Mouse (Mus musculus): ENCODE data around the gene Gm6377. TPM values are rescaled to one million over a fixed set of nuclear protein-coding genes. Genes with fewer than 3 reads are reported as not detected.

The Gm6377 gene
- polyA plus RNA-seq (2014; fragmentation: Nextera tagmentation; extraction: Ambion mirVana): 0.24 TPM in 1 of 2 replicates, not detected in the other

- Histone ChIP-seq H3K4me1 (ENCODE audit: control insufficient read depth in 2 of 2, insufficient read depth in 2 of 2, low read length in 2 of 2) (no peaks in the 10 kb centered on the region), H3K9me3 (ENCODE audit: control insufficient read depth, low read length) (no peaks in the 10 kb centered on the region), H3K9ac (ENCODE audit: low read length) (no peak within 1 kb of the TSS), H3K36me3 (ENCODE audit: control insufficient read depth, insufficient read depth, low read length) (no peaks in the 10 kb centered on the region), H3K4me3 (ENCODE audit: control insufficient read depth in 1 of 2, insufficient read depth in 1 of 2, low read depth in 1 of 2, low read length in 2 of 2) (no peak within 1 kb of the TSS), H3K27ac (replicated peaks in 1 of 2; ENCODE audit: control insufficient read depth in 1 of 2, insufficient read depth in 1 of 2, low read depth in 2 of 2, low read length in 2 of 2) (no peak within 1 kb of the TSS), H3K27me3 (ENCODE audit: control insufficient read depth, insufficient read depth, low read length) (no peaks in the 10 kb centered on the region), H3K4me2 (ENCODE audit: low read length) (no peak within 1 kb of the TSS)
- 58% methylated on average over 4 of the region's 4 CpGs for WGBS
- no peak for ATAC-seq (ENCODE audit: insufficient number of reproducible peaks, insufficient read depth, low FRiP score, low read depth)
Observed at GRCm38 (mm10) chrX:109196468-109196867, at the start of gene Gm6377. Gene Gm6377 (plus strand): TSS chrX:109196756.

GRCm38 (mm10) chrX:109147108-109147507, 49.4 kb upstream of the Gm6377 start:
- 86% methylated on average over 3 of the region's 3 CpGs for WGBS
- Histone ChIP-seq H3K27me3 (ENCODE audit: control insufficient read depth, insufficient read depth, low read length) (no peaks in the 10 kb centered on the region), H3K27ac (replicated peaks in 1 of 2; ENCODE audit: control insufficient read depth in 1 of 2, insufficient read depth in 1 of 2, low read depth in 2 of 2, low read length in 2 of 2) (no peak overlapping the region), H3K4me3 (ENCODE audit: control insufficient read depth in 1 of 2, insufficient read depth in 1 of 2, low read depth in 1 of 2, low read length in 2 of 2) (no peak overlapping the region), H3K4me2 (ENCODE audit: low read length) (no peak overlapping the region), H3K9ac (ENCODE audit: low read length) (no peak overlapping the region), H3K9me3 (ENCODE audit: control insufficient read depth, low read length) (no peaks in the 10 kb centered on the region), H3K36me3 (ENCODE audit: control insufficient read depth, insufficient read depth, low read length) (no peaks in the 10 kb centered on the region; the same call in 1 of the 2 replicates), H3K4me1 (ENCODE audit: control insufficient read depth in 2 of 2, insufficient read depth in 2 of 2, low read length in 2 of 2) (no peaks in the 10 kb centered on the region)
- ATAC-seq (ENCODE audit: insufficient number of reproducible peaks, insufficient read depth, low FRiP score, low read depth): no peak

- 85% methylated on average over 2 of the region's 2 CpGs for WGBS
- ATAC-seq (ENCODE audit: insufficient number of reproducible peaks, insufficient read depth, low FRiP score, low read depth): no peak
Observed at GRCm38 (mm10) chrX:109151228-109151627, 45.3 kb upstream of the Gm6377 start.

GRCm38 (mm10) chrX:109160326-109160725, 36.2 kb upstream of the Gm6377 start:
- ATAC-seq (ENCODE audit: insufficient number of reproducible peaks, insufficient read depth, low FRiP score, low read depth): no peak
- H3K27ac ChIP-seq (replicated peaks in 1 of 2; ENCODE audit: control insufficient read depth in 1 of 2, insufficient read depth in 1 of 2, low read depth in 2 of 2, low read length in 2 of 2): no peak overlapping the region
- H3K4me3 ChIP-seq (ENCODE audit: control insufficient read depth in 1 of 2, insufficient read depth in 1 of 2, low read depth in 1 of 2, low read length in 2 of 2): no peak overlapping the region
- no peak overlapping the region for H3K9ac ChIP-seq (ENCODE audit: low read length)
- no peaks in the 10 kb centered on the region for H3K36me3 ChIP-seq (ENCODE audit: control insufficient read depth, insufficient read depth, low read length)
- WGBS: 88% methylated on average over 1 of the region's 1 CpGs
- H3K4me2 ChIP-seq (ENCODE audit: low read length): no peak overlapping the region
- H3K27me3 ChIP-seq (ENCODE audit: control insufficient read depth, insufficient read depth, low read length): no peaks in the 10 kb centered on the region
- no peaks in the 10 kb centered on the region for H3K9me3 ChIP-seq (ENCODE audit: control insufficient read depth, low read length)
- no peaks in the 10 kb centered on the region for H3K4me1 ChIP-seq (ENCODE audit: control insufficient read depth in 2 of 2, insufficient read depth in 2 of 2, low read length in 2 of 2)

More at GRCm38 (mm10) chrX:109151228-109151627, 45.3 kb upstream of the Gm6377 start:
- Histone ChIP-seq H3K27ac (replicated peaks in 1 of 2; ENCODE audit: control insufficient read depth in 1 of 2, insufficient read depth in 1 of 2, low read depth in 2 of 2, low read length in 2 of 2) (no peak overlapping the region), H3K4me1 (ENCODE audit: control insufficient read depth in 2 of 2, insufficient read depth in 2 of 2, low read length in 2 of 2) (no peaks in the 10 kb centered on the region), H3K4me2 (ENCODE audit: low read length) (no peak overlapping the region), H3K36me3 (ENCODE audit: control insufficient read depth, insufficient read depth, low read length) (peaks cover 9% of the 10 kb centered on the region; the same call in 1 of the 2 replicates), H3K9ac (ENCODE audit: low read length) (no peak overlapping the region), H3K27me3 (ENCODE audit: control insufficient read depth, insufficient read depth, low read length) (no peaks in the 10 kb centered on the region), H3K9me3 (ENCODE audit: control insufficient read depth, low read length) (no peaks in the 10 kb centered on the region), H3K4me3 (ENCODE audit: control insufficient read depth in 1 of 2, insufficient read depth in 1 of 2, low read depth in 1 of 2, low read length in 2 of 2) (no peak overlapping the region)

GRCm38 (mm10) chrX:109160901-109161300, 35.7 kb upstream of the Gm6377 start:
- no peak for ATAC-seq (ENCODE audit: insufficient number of reproducible peaks, insufficient read depth, low FRiP score, low read depth)
- Histone ChIP-seq H3K4me2 (ENCODE audit: low read length) (no peak overlapping the region), H3K36me3 (ENCODE audit: control insufficient read depth, insufficient read depth, low read length) (no peaks in the 10 kb centered on the region), H3K27me3 (ENCODE audit: control insufficient read depth, insufficient read depth, low read length) (no peaks in the 10 kb centered on the region), H3K4me1 (ENCODE audit: control insufficient read depth in 2 of 2, insufficient read depth in 2 of 2, low read length in 2 of 2) (no peaks in the 10 kb centered on the region), H3K4me3 (ENCODE audit: control insufficient read depth in 1 of 2, insufficient read depth in 1 of 2, low read depth in 1 of 2, low read length in 2 of 2) (no peak overlapping the region), H3K27ac (replicated peaks in 1 of 2; ENCODE audit: control insufficient read depth in 1 of 2, insufficient read depth in 1 of 2, low read depth in 2 of 2, low read length in 2 of 2) (no peak overlapping the region), H3K9me3 (ENCODE audit: control insufficient read depth, low read length) (no peaks in the 10 kb centered on the region), H3K9ac (ENCODE audit: low read length) (no peak overlapping the region)
- WGBS: 63% methylated on average over 4 of the region's 4 CpGs

- no peaks in the 10 kb centered on the region for H3K9me3 ChIP-seq (ENCODE audit: control insufficient read depth, low read length)
- H3K4me2 ChIP-seq (ENCODE audit: low read length): no peak overlapping the region
- WGBS: 66% methylated on average over 2 of the region's 2 CpGs
- H3K4me3 ChIP-seq (ENCODE audit: control insufficient read depth in 1 of 2, insufficient read depth in 1 of 2, low read depth in 1 of 2, low read length in 2 of 2): no peak overlapping the region
- no peaks in the 10 kb centered on the region for H3K27me3 ChIP-seq (ENCODE audit: control insufficient read depth, insufficient read depth, low read length)
- no peaks in the 10 kb centered on the region for H3K36me3 ChIP-seq (ENCODE audit: control insufficient read depth, insufficient read depth, low read length)
- H3K9ac ChIP-seq (ENCODE audit: low read length): no peak overlapping the region
- ATAC-seq (ENCODE audit: insufficient number of reproducible peaks, insufficient read depth, low FRiP score, low read depth): no peak
- H3K4me1 ChIP-seq (ENCODE audit: control insufficient read depth in 2 of 2, insufficient read depth in 2 of 2, low read length in 2 of 2): peaks cover 3 to 7% of the 10 kb centered on the region in 2 experiments; a peak in 1 of 4 replicates
- H3K27ac ChIP-seq (replicated peaks in 1 of 2; ENCODE audit: control insufficient read depth in 1 of 2, insufficient read depth in 1 of 2, low read depth in 2 of 2, low read length in 2 of 2): no peak overlapping the region
Observed at GRCm38 (mm10) chrX:109175038-109175437, 21.5 kb upstream of the Gm6377 start.

GRCm38 (mm10) chrX:109175470-109175869, 21.1 kb upstream of the Gm6377 start:
- Histone ChIP-seq H3K4me2 (ENCODE audit: low read length) (no peak overlapping the region), H3K9ac (ENCODE audit: low read length) (no peak overlapping the region), H3K9me3 (ENCODE audit: control insufficient read depth, low read length) (no peaks in the 10 kb centered on the region), H3K4me3 (ENCODE audit: control insufficient read depth in 1 of 2, insufficient read depth in 1 of 2, low read depth in 1 of 2, low read length in 2 of 2) (no peak overlapping the region), H3K27me3 (ENCODE audit: control insufficient read depth, insufficient read depth, low read length) (no peaks in the 10 kb centered on the region), H3K36me3 (ENCODE audit: control insufficient read depth, insufficient read depth, low read length) (no peaks in the 10 kb centered on the region), H3K27ac (replicated peaks in 1 of 2; ENCODE audit: control insufficient read depth in 1 of 2, insufficient read depth in 1 of 2, low read depth in 2 of 2, low read length in 2 of 2) (no peak overlapping the region), H3K4me1 (ENCODE audit: control insufficient read depth in 2 of 2, insufficient read depth in 2 of 2, low read length in 2 of 2) (peaks cover 3 to 7% of the 10 kb centered on the region in 2 experiments; a peak in 1 of 4 replicates)
- no peak for ATAC-seq (ENCODE audit: insufficient number of reproducible peaks, insufficient read depth, low FRiP score, low read depth)
- 48% methylated on average over 3 of the region's 3 CpGs for WGBS
